Mouse (Mus musculus) ES-Bruce4 (cell line): ENCODE data around the gene Rgs3. TPM values are rescaled to one million over a fixed set of nuclear protein-coding genes. Genes with fewer than 3 reads are reported as not detected.

Experiments
- H3K27ac ChIP-seq: 2 replicates; pipeline ENCODE4 v1.5.1; 2012; ENCODE audit warnings: low read length, inconsistent platforms; ENCODE audit not compliant: insufficient read depth
- H3K27me3 ChIP-seq: 2 replicates; pipeline ENCODE4 v1.6.1; 2012; ENCODE audit warnings: mild to moderate bottlenecking, low read length, inconsistent platforms; ENCODE audit not compliant: control insufficient read depth, poor library complexity, insufficient read depth, severe bottlenecking
- H3K36me3 ChIP-seq: 2 replicates; pipeline ENCODE4 v1.6.1; 2012; ENCODE audit warnings: inconsistent platforms, mild to moderate bottlenecking, low read length, moderate library complexity; ENCODE audit not compliant: control insufficient read depth, poor library complexity, insufficient read depth, severe bottlenecking
- H3K4me1 ChIP-seq: one replicate; pipeline ENCODE4 v1.8.1; 2011; ENCODE audit warnings: low read length; ENCODE audit not compliant: control insufficient read depth, insufficient read depth
- H3K4me3 ChIP-seq: 2 replicates; pipeline ENCODE4 v1.5.1; 2011; ENCODE audit warnings: low read depth, mild to moderate bottlenecking, low read length
- H3K9ac ChIP-seq: 2 replicates; pipeline ENCODE4 v1.6.1; 2012; ENCODE audit warnings: low read depth, mild to moderate bottlenecking, inconsistent platforms; ENCODE audit not compliant: poor library complexity, severe bottlenecking
- H3K9me3 ChIP-seq: replicated peaks from 2 replicates; pipeline ENCODE4 v1.6.1; 2012; ENCODE audit warnings: mild to moderate bottlenecking, low read length, inconsistent platforms; ENCODE audit not compliant: control insufficient read depth, poor library complexity, insufficient read depth, severe bottlenecking
- CTCF ChIP-seq: IDR thresholded peaks from one replicate; pipeline ENCODE4 v1.8.1; 2011; ENCODE audit warnings: low read depth, low read length
- EP300 ChIP-seq: IDR thresholded peaks from 2 replicates; pipeline ENCODE4 v1.6.1; 2011; ENCODE audit warnings: low read depth, low read length; ENCODE audit not compliant: insufficient read depth
- POLR2A ChIP-seq: IDR thresholded peaks from one replicate; pipeline ENCODE4 v1.8.1; 2011; ENCODE audit warnings: low read length; ENCODE audit not compliant: insufficient read depth
- polyA plus RNA-seq: library from polyadenylated mRNA; stranded (reverse); fragments of >200 nt; gene quantifications from 2 replicates; pipeline ENCODE4 v1.2.4, GENCODE M21; 2011; ENCODE audit warnings: low read depth; ENCODE audit not compliant: missing spikeins, insufficient read depth, insufficient read length

Rgs3 gene
- polyA plus RNA-seq, 1 experiment = 15.3 TPM

DNA sequence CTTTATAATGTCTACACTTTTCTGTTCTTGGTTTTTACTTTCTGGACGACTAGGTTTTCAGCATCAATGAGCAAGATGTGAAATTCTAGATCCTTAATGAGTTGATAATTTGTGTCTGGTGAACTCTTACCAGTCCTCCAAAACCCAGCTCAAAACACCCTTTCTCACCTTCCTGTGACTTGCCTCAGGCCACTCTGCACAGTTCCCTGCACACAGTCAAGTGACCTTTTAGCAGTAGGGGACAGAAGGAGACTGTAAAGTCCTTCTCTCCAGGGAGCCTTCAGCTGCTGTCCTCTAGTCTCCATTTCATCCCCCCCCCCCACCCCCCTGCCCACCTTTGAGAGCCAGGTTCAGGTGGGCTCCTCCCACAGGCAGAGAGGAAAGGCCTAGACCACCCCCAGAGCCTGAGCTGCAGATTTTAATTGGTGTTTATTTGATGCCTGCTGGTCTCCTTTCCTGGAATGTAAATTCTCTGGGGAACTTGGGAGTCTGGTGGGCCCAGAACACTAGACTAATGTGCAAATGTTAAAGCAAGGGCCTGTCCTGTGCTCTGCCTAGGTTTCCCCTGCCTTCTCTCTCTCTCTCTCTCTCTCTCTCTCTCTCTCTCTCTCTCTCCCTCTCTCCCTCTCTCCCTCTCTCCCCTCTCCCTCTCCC is 185.5 kb downstream of the Rgs3 start:
- Histone ChIP-seq H3K9ac (no peak overlapping the region), H3K4me3 (no peak overlapping the region), H3K4me1 (no peaks in the 10 kb centered on the region), H3K27me3 (no peaks in the 10 kb centered on the region), H3K27ac (no peak overlapping the region), H3K9me3 (no peaks in the 10 kb centered on the region), H3K36me3 (no peaks in the 10 kb centered on the region)
- no peak for TF ChIP-seq POLR2A
- TF ChIP-seq CTCF = no peak
- no peak for TF ChIP-seq EP300

Other genes with a start within 250 kb of the Rgs3 start
- 18.5 and 22.1 TPM in 2 replicates for gene Fkbp15, start 199.3 kb upstream of the Rgs3 start, polyA plus RNA-seq
- 56.2 and 56.8 TPM in 2 replicates for gene Slc31a1, start 199.1 kb upstream of the Rgs3 start, polyA plus RNA-seq
- gene Cdc26, start 151.2 kb upstream of the Rgs3 start, polyA plus RNA-seq = 61.9 and 69.0 TPM in 2 replicates
- 27.7 and 29.2 TPM in 2 replicates for gene Prpf4, start 151.1 kb upstream of the Rgs3 start, polyA plus RNA-seq
- gene Rnf183, start 124.6 kb upstream of the Rgs3 start, polyA plus RNA-seq = not detected in 2 replicates
- gene Wdr31, start 89.0 kb upstream of the Rgs3 start, polyA plus RNA-seq = 14.8 and 16.7 TPM in 2 replicates
- 18.5 and 18.9 TPM in 2 replicates for gene Bspry, start 79.8 kb upstream of the Rgs3 start, polyA plus RNA-seq
- gene Hdhd3, start 56.4 kb upstream of the Rgs3 start, polyA plus RNA-seq = 0.51 and 0.75 TPM in 2 replicates
- 26.9 and 37.3 TPM in 2 replicates for gene Alad, start 39.9 kb upstream of the Rgs3 start, polyA plus RNA-seq
- 32.3 and 34.0 TPM in 2 replicates for gene Pole3, start 34.8 kb upstream of the Rgs3 start, polyA plus RNA-seq
- 1.3 and 1.5 TPM in 2 replicates for gene 4933430I17Rik, start 34.5 kb upstream of the Rgs3 start, polyA plus RNA-seq